Mouse (Mus musculus) bone marrow, adult 2 months (tissue): Measurements from ENCODE around the gene Dnmt3b.

Experiments
- CTCF ChIP-seq: fragments of 200-500 bp; IDR thresholded peaks from 2 replicates; pipeline ENCODE4 v1.5.1; 2011; ENCODE audit warnings: low read length, control low read depth; ENCODE audit not compliant: control insufficient read depth, insufficient read depth
- POLR2A ChIP-seq: fragments of 200-500 bp; IDR thresholded peaks from 2 replicates; pipeline ENCODE4 v1.6.1; 2011; ENCODE audit warnings: low read depth, mild to moderate bottlenecking, control low read depth, low read length, borderline replicate concordance; ENCODE audit not compliant: control insufficient read depth

DNA sequence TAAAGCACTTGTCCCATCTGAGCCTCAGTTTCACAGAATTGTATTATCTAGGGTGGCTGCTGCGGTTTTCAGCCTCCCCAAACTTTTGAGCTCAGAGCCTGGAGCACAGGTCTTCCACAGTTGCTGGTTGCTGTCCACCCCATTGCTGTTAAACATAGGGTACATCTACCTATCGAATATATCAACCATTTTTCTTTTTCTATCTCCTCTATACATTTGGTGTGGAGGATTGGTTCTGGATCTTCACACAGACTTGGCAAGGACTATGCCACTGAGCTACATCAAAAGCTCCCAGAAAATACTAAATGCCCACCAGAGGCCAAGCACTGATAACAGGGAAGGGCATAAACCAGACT, 16.4 kb upstream of the Dnmt3b start:
- no peak for TF ChIP-seq CTCF
- no peak for TF ChIP-seq POLR2A
